Mouse (Mus musculus) stomach, postnatal 0 days (tissue): ENCODE measurements around the gene Fut8.

Experiments
- CTCF ChIP-seq: IDR thresholded peaks from 2 replicates; pipeline ENCODE4 v1.5.1; 2016; ENCODE audit warnings: antibody characterized with exemption, low read depth, mild to moderate bottlenecking, moderate library complexity
- EP300 ChIP-seq: optimal IDR thresholded peaks from 2 replicates; pipeline ENCODE3; 2016; ENCODE audit warnings: antibody characterized with exemption

- no peak for TF ChIP-seq CTCF
- no peak for TF ChIP-seq EP300
These were observed 17.3 kb upstream of the Fut8 start for GRCm38 (mm10) chr12:77220616-77221015.
